Mouse (Mus musculus): ENCODE data around the gene Snu13. TPM values are rescaled to one million over a fixed set of nuclear protein-coding genes. Genes with fewer than 3 reads are reported as not detected.

Gene Snu13
- polyA plus RNA-seq, 1 experiment, result 124 TPM

GRCm38 (mm10) chr15:82071816-82072469 is 24.5 kb upstream of the Snu13 start:
- TF ChIP-seq CTCF (IDR thresholded peaks at IDR 0.05; ENCODE audit: borderline replicate concordance, insufficient read depth, low read depth, low read length), result no peak
- TF ChIP-seq POLR2A (IDR thresholded peaks at IDR 0.05; ENCODE audit: borderline replicate concordance, insufficient read depth, low read length), result no peak
- peaks cover 3% of the 10 kb centered on the region; the same call in 1 of the 2 replicates for H3K27me3 ChIP-seq (ENCODE audit: control insufficient read depth, insufficient read depth, low read length)
- no peaks in the 10 kb centered on the region for H3K4me1 ChIP-seq (ENCODE audit: control insufficient read depth, insufficient read depth, low read length)
- no peak overlapping the region for H3K27ac ChIP-seq (ENCODE audit: insufficient read depth, low read length)
- no peak for DNase-seq
- H3K4me3 ChIP-seq (replicated peaks; ENCODE audit: insufficient read depth, low read depth, low read length), result no peak overlapping the region
- 87% methylated on average over 26 of the region's 26 CpGs for WGBS

- H3K27ac ChIP-seq (ENCODE audit: insufficient read depth, low read length), result no peak within 1 kb of the TSS
- TF ChIP-seq POLR2A (IDR thresholded peaks at IDR 0.05; ENCODE audit: borderline replicate concordance, insufficient read depth, low read length) (no peak), CTCF (IDR thresholded peaks at IDR 0.05; ENCODE audit: borderline replicate concordance, insufficient read depth, low read depth, low read length) (no peak)
- 18% methylated on average over 40 of the region's 40 CpGs for WGBS
- no peaks in the 10 kb centered on the region for H3K4me1 ChIP-seq (ENCODE audit: control insufficient read depth, insufficient read depth, low read length)
- no peak for DNase-seq
- H3K27me3 ChIP-seq (ENCODE audit: control insufficient read depth, insufficient read depth, low read length), result peaks cover 3% of the 10 kb centered on the region; the same call in 1 of the 2 replicates
- H3K4me3 ChIP-seq (replicated peaks; ENCODE audit: insufficient read depth, low read depth, low read length), result peak within 1 kb of the TSS; percentile 9
These were observed 22.5 kb upstream of the Snu13 start, which contains the start of gene Mei1 for GRCm38 (mm10) chr15:82069898-82070297. Gene Mei1, plus strand, starts transcription at chr15:82069996.

DNA sequence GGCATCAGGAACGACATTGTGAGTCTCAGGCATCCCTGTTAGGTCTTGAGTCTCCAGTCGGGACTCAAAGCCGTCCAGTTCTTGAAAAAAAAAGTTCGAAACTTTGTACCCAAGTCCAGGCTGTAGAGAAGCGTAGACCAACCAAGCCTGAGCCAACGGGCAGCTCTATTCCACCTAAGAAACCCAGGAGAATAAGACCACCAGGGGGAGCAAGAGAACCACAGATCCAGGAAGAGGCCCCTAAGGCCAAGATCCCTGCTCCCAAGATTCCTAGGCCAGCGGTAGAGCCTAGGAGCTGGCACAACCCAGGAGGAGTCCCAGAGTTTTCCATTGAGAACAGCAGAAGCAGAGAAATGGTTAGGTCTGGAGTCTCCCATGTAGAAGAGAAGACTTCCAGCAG is 18.1 kb upstream of the Snu13 start:
- DNase-seq, result peak; percentile 67 to 74
- Histone ChIP-seq H3K27ac (ENCODE audit: insufficient read depth, low read length) (no peak overlapping the region), H3K4me1 (ENCODE audit: control insufficient read depth, insufficient read depth, low read length) (no peaks in the 10 kb centered on the region), H3K27me3 (ENCODE audit: control insufficient read depth, insufficient read depth, low read length) (peaks cover 3% of the 10 kb centered on the region; the same call in 1 of the 2 replicates), H3K4me3 (replicated peaks; ENCODE audit: insufficient read depth, low read depth, low read length) (no peak overlapping the region)
- TF ChIP-seq CTCF (IDR thresholded peaks at IDR 0.05; ENCODE audit: borderline replicate concordance, insufficient read depth, low read depth, low read length) (peak; percentile 78), POLR2A (IDR thresholded peaks at IDR 0.05; ENCODE audit: borderline replicate concordance, insufficient read depth, low read length) (no peak)
- 10% methylated on average over 7 of the region's 7 CpGs for WGBS

GRCm38 (mm10) chr15:82063909-82064308 is 16.5 kb upstream of the Snu13 start:
- no peak for DNase-seq
- 66% methylated on average over 14 of the region's 14 CpGs for WGBS
- H3K27me3 ChIP-seq (ENCODE audit: control insufficient read depth, insufficient read depth, low read length), result no peaks in the 10 kb centered on the region
- no peaks in the 10 kb centered on the region for H3K4me1 ChIP-seq (ENCODE audit: control insufficient read depth, insufficient read depth, low read length)
- no peak overlapping the region for H3K4me3 ChIP-seq (replicated peaks; ENCODE audit: insufficient read depth, low read depth, low read length)
- no peak for TF ChIP-seq POLR2A (IDR thresholded peaks at IDR 0.05; ENCODE audit: borderline replicate concordance, insufficient read depth, low read length)
- no peak for TF ChIP-seq CTCF (IDR thresholded peaks at IDR 0.05; ENCODE audit: borderline replicate concordance, insufficient read depth, low read depth, low read length)
- no peak overlapping the region for H3K27ac ChIP-seq (ENCODE audit: insufficient read depth, low read length)

- H3K27me3 ChIP-seq (ENCODE audit: control insufficient read depth, insufficient read depth, low read length), result no peaks in the 10 kb centered on the region
- no peak for DNase-seq
- WGBS, result 74% methylated on average over 1 of the region's 1 CpGs
These were observed 11.4 kb upstream of the Snu13 start, which contains the start of gene 4930407I10Rik for GRCm38 (mm10) chr15:82058719-82059201. Gene 4930407I10Rik, plus strand, starts transcription at chr15:82059151.

DNA sequence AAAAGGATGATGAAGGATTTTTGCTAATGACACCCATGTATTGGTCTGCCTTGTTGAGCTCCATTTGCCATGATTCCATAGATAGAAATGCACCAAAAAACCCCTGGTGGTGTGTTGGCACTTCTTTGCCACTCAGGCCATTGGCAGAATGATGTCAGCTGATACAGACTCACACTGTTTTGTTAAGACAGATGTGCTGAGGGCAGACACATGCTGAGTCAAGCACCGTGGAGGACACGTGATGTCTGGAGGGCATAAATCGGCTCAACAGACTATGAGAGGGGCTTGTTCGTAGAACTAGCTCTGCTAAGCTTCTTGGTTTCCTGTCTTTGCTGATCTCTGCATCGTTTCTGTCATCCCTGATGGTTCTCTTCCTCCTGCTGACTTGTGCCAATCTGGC is 5.1 kb upstream of the Snu13 start:
- H3K27me3 ChIP-seq (ENCODE audit: control insufficient read depth, insufficient read depth, low read length), result no peaks in the 10 kb centered on the region
- H3K4me3 ChIP-seq (replicated peaks; ENCODE audit: insufficient read depth, low read depth, low read length), result no peak overlapping the region
- no peaks in the 10 kb centered on the region for H3K4me1 ChIP-seq (ENCODE audit: control insufficient read depth, insufficient read depth, low read length)
- H3K27ac ChIP-seq (ENCODE audit: insufficient read depth, low read length), result no peak overlapping the region
- no peak for TF ChIP-seq POLR2A (IDR thresholded peaks at IDR 0.05; ENCODE audit: borderline replicate concordance, insufficient read depth, low read length)
- no peak for TF ChIP-seq CTCF (IDR thresholded peaks at IDR 0.05; ENCODE audit: borderline replicate concordance, insufficient read depth, low read depth, low read length)
- DNase-seq, result no peak
- WGBS, result 63% methylated on average over 5 of the region's 5 CpGs

More at GRCm38 (mm10) chr15:82058719-82059201, 11.4 kb upstream of the Snu13 start, which contains the start of gene 4930407I10Rik:
- H3K4me3 ChIP-seq (replicated peaks; ENCODE audit: insufficient read depth, low read depth, low read length), result no peak within 1 kb of the TSS
- H3K27ac ChIP-seq (ENCODE audit: insufficient read depth, low read length), result no peak within 1 kb of the TSS
- TF ChIP-seq POLR2A (IDR thresholded peaks at IDR 0.05; ENCODE audit: borderline replicate concordance, insufficient read depth, low read length) (no peak), CTCF (IDR thresholded peaks at IDR 0.05; ENCODE audit: borderline replicate concordance, insufficient read depth, low read depth, low read length) (no peak)
- no peaks in the 10 kb centered on the region for H3K4me1 ChIP-seq (ENCODE audit: control insufficient read depth, insufficient read depth, low read length)

DNA sequence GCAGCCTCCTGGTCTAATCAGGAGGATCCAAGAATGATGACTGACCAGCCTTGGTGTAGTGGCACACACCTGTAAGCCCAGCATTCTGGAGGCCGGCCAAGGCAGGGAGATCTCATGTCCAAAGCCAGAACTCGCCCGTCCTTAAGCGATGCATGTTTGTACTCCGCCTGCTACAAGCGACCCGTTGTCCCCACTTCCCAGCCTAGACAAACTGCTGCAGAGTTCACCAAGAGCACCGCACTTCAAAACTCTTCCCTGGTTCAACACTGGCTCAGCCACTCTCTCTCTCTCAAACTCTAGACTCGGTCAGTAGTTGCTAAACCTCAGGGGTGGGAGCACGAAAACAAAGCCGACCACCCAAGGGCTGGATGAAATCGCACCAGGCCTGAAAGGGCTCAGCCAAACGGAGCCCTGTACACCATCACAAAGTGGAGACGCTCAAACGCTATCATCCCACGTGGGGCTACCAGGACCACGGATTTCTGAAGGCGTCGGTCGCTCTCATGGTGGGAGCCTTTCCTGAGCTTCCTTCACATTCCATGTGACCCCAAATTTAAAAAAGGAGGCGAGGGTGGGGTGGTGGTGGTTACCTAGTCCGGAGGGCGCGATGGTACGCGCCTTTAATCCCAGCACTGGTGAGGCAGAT is 1.0 kb downstream of the Snu13 start:
- peak overlapping the region; percentile 75 for H3K4me3 ChIP-seq (replicated peaks; ENCODE audit: insufficient read depth, low read depth, low read length)
- TF ChIP-seq CTCF (IDR thresholded peaks at IDR 0.05; ENCODE audit: borderline replicate concordance, insufficient read depth, low read depth, low read length) (no peak), POLR2A (IDR thresholded peaks at IDR 0.05; ENCODE audit: borderline replicate concordance, insufficient read depth, low read length) (no peak)
- H3K4me1 ChIP-seq (ENCODE audit: control insufficient read depth, insufficient read depth, low read length), result peaks cover 5% of the 10 kb centered on the region; the same call in 1 of the 2 replicates
- H3K27ac ChIP-seq (ENCODE audit: insufficient read depth, low read length), result no peak overlapping the region
- DNase-seq, result peak; percentile 20 to 26
- 1% methylated on average over 26 of the region's 26 CpGs for WGBS
- no peaks in the 10 kb centered on the region for H3K27me3 ChIP-seq (ENCODE audit: control insufficient read depth, insufficient read depth, low read length)

All from cerebellum, adult 2 months (tissue).